Mouse (Mus musculus) myocyte (in vitro differentiated cells): Measurements from ENCODE around the gene Ltc4s. TPM values are rescaled to one million over a fixed set of nuclear protein-coding genes. Genes with fewer than 3 reads are reported as not detected.

Experiments
- H3K27me3 ChIP-seq: one replicate; pipeline ENCODE4 v1.6.1; 2011; ENCODE audit not compliant: control insufficient read depth, insufficient read depth, insufficient read length
- H3K36me3 ChIP-seq: one replicate; pipeline ENCODE4 v1.6.1; 2011; ENCODE audit not compliant: control insufficient read depth, insufficient read depth
- H3K4me2 ChIP-seq: one replicate; pipeline ENCODE4 v1.6.1; 2011; ENCODE audit warnings: low read depth, control low read depth
- H3K4me3 ChIP-seq: one replicate; pipeline ENCODE4 v1.5.1; 2011; ENCODE audit warnings: mild to moderate bottlenecking, control low read depth, moderate library complexity
- H3K79me2 ChIP-seq: one replicate; pipeline ENCODE4 v1.6.1; 2011; ENCODE audit not compliant: control insufficient read depth, insufficient read depth
- H3ac ChIP-seq: one replicate; pipeline ENCODE4 v1.6.1; 2011; ENCODE audit not compliant: control insufficient read depth, insufficient read length
- E2F4 ChIP-seq: IDR thresholded peaks from one replicate; pipeline ENCODE4 v1.6.1; 2011; ENCODE audit warnings: mild to moderate bottlenecking, control low read depth, moderate library complexity; ENCODE audit not compliant: insufficient read depth
- MAX ChIP-seq: IDR thresholded peaks from one replicate; pipeline ENCODE4 v1.6.1; 2011; ENCODE audit warnings: low read depth, mild to moderate bottlenecking, control low read depth
- MYOD1 ChIP-seq, 3 experiments: IDR thresholded peaks; one replicate each; pipeline ENCODE4 v1.6.1; 2011; ENCODE audit warnings: control low read depth in 2 of 3, low read depth in 2 of 3, mild to moderate bottlenecking in 2 of 3, moderate library complexity in 1 of 3; ENCODE audit not compliant: insufficient read length in 2 of 3, control insufficient read depth in 1 of 3
- MYOG ChIP-seq, 3 experiments: IDR thresholded peaks; one replicate each; pipeline ENCODE4 v1.6.1; 2011; ENCODE audit warnings: control low read depth in 2 of 3, low read depth in 2 of 3, mild to moderate bottlenecking in 2 of 3; ENCODE audit not compliant: insufficient read length in 2 of 3, control insufficient read depth in 1 of 3, insufficient read depth in 1 of 3
- POLR2A ChIP-seq: IDR thresholded peaks from one replicate; pipeline ENCODE4 v1.6.1; 2011; ENCODE audit warnings: low read depth, mild to moderate bottlenecking, control low read depth, moderate library complexity; ENCODE audit not compliant: insufficient read length
- POLR2AphosphoS2 ChIP-seq: IDR thresholded peaks from one replicate; pipeline ENCODE4 v1.6.1; 2011; ENCODE audit warnings: low read depth, control low read depth; ENCODE audit not compliant: insufficient read length
- REST ChIP-seq: IDR thresholded peaks from one replicate; pipeline ENCODE4 v1.6.1; 2011; ENCODE audit warnings: mild to moderate bottlenecking, control low read depth, moderate library complexity; ENCODE audit not compliant: insufficient read depth, insufficient read length
- SRF ChIP-seq: IDR thresholded peaks from one replicate; pipeline ENCODE4 v1.6.1; 2011; ENCODE audit warnings: low read depth; ENCODE audit not compliant: control insufficient read depth, insufficient read length
- TCF12 ChIP-seq: IDR thresholded peaks from one replicate; pipeline ENCODE4 v1.6.1; 2011; ENCODE audit warnings: mild to moderate bottlenecking, control low read depth; ENCODE audit not compliant: poor library complexity, insufficient read depth, severe bottlenecking
- USF1 ChIP-seq: IDR thresholded peaks from one replicate; pipeline ENCODE4 v1.6.1; 2011; ENCODE audit warnings: low read depth, mild to moderate bottlenecking, control low read depth, moderate library complexity
- polyA plus RNA-seq: library from polyadenylated mRNA; unstranded; fragments of >200 nt; fragmentation: generic; extraction: Trizol; gene quantifications from one replicate; pipeline ENCODE4 v1.2.1, GENCODE M21; 2012; ENCODE audit warnings: missing spikeins

Ltc4s gene
- polyA plus RNA-seq, 1 experiment, result 1.8 TPM

GRCm38 (mm10) chr11:50210505-50211151, 27.8 kb downstream of the Ltc4s start, which contains the start of the genes Sqstm1 and Mgat4b:
TSS of gene Sqstm1 (minus strand) at chr11:50210827.
TSS of gene Mgat4b (plus strand) at chr11:50210890.
- peak within 1 kb of the TSS; percentile 29 for H3ac ChIP-seq
- H3K4me2 ChIP-seq, result peak within 1 kb of the TSS; percentile 98
- peak; percentile 33 to 84 (median 65) for TF ChIP-seq MYOG (IDR thresholded peaks at IDR 0.05; ENCODE audit: control insufficient read depth in 1 of 3, insufficient read depth in 1 of 3, insufficient read length in 2 of 3, low read depth in 2 of 3)
- no peak for TF ChIP-seq SRF
- TF ChIP-seq POLR2AphosphoS2, result peak; percentile 97
- TF ChIP-seq POLR2A, result peak; percentile 91
- no peak for TF ChIP-seq E2F4
- TF ChIP-seq MYOD1 (IDR thresholded peaks at IDR 0.05; ENCODE audit: control insufficient read depth in 1 of 3, insufficient read length in 2 of 3, low read depth in 2 of 3), result peak in 2 of 3 experiments; percentile 66 to 81
- no peak for TF ChIP-seq TCF12
- peak within 1 kb of the TSS; percentile 86 for H3K4me3 ChIP-seq
- H3K27me3 ChIP-seq, result no peaks in the 10 kb centered on the region
- peaks cover 30% of the 10 kb centered on the region for H3K36me3 ChIP-seq
- peaks cover 49% of the 10 kb centered on the region for H3K79me2 ChIP-seq

DNA sequence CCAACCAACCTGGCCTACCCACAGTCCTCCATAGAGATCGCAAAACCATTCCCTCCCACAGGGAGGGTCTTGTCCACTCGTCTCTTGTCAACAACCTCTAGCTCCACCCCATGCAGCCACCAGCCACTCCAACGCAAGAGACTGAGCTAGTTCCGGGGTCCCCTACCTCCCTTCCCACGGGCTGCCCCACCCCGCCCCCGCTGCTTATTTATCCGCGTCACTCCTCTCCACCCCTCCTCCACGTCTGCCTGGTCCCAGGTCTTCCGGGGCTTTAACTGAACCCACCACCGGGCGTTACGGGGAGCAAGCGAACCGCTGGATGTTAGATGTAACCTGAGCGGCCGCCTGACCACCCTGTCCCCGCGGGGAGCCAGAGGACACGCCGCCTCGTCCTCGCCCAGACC, 28.3 kb downstream of the Ltc4s start:
- H3K79me2 ChIP-seq, result peaks cover 53% of the 10 kb centered on the region
- H3K27me3 ChIP-seq, result no peaks in the 10 kb centered on the region
- peak overlapping the region; percentile 98 for H3K4me2 ChIP-seq
- peak overlapping the region; percentile 86 for H3K4me3 ChIP-seq
- peak overlapping the region; percentile 29 for H3ac ChIP-seq
- H3K36me3 ChIP-seq, result peaks cover 35% of the 10 kb centered on the region
- TF ChIP-seq POLR2AphosphoS2, result peak; percentile 58
- TF ChIP-seq TCF12, result no peak
- no peak for TF ChIP-seq MYOG (IDR thresholded peaks at IDR 0.05; ENCODE audit: control insufficient read depth in 1 of 3, insufficient read depth in 1 of 3, insufficient read length in 2 of 3, low read depth in 2 of 3)
- TF ChIP-seq REST, result no peak

DNA sequence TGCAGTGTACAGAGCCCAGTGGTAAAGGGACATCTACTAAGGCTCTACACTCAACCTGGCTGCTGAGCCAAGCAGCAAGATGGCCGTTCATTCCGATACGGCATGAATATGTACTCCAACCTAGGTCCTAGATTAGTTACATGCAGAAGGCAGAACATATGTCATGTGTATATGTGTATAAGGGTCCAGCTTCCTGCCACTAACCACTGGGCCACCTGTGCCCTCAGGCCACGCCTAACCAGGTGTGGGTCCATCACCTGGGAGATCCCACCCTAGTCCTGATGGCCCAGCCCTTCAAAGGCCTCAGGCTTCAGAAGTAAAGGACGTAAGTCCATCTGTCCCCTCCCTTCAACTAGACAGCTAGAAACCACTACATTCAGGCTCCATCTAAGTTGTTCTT, 30.4 kb downstream of the Ltc4s start:
- Histone ChIP-seq H3ac (no peak overlapping the region), H3K79me2 (peaks cover 60% of the 10 kb centered on the region), H3K4me2 (peak overlapping the region; percentile 98), H3K36me3 (peaks cover 55% of the 10 kb centered on the region), H3K4me3 (peak overlapping the region; percentile 86), H3K27me3 (no peaks in the 10 kb centered on the region)
- no peak for TF ChIP-seq POLR2A
- TF ChIP-seq POLR2AphosphoS2, result peak; percentile 78

DNA sequence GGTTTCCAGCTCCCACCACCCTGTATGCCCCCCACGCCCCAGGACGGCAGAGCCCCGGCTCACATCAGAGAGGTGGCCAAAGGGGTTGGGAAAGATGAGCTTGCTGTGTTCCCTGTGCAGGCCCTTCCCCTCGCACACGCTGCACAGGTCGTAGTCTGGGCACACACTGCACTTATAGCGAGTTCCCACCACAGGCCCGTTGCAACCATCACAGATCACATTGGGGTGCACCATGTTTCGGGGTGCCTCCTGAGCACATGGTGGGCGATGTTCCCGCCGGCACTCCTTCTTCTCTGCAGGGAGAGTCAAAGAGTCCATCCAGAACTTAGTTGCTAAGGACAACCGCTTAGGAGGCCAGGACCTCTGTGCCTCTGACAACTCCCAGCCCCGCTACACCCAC, 31.1 kb downstream of the Ltc4s start:
- H3ac ChIP-seq, result no peak overlapping the region
- TF ChIP-seq MAX (no peak), POLR2AphosphoS2 (peak; percentile 77), POLR2A (peak; percentile 61)
- H3K4me3 ChIP-seq, result peak overlapping the region; percentile 86
- H3K36me3 ChIP-seq, result peaks cover 62% of the 10 kb centered on the region
- H3K79me2 ChIP-seq, result peaks cover 60% of the 10 kb centered on the region
- peak overlapping the region; percentile 98 for H3K4me2 ChIP-seq
- H3K27me3 ChIP-seq, result no peaks in the 10 kb centered on the region

DNA sequence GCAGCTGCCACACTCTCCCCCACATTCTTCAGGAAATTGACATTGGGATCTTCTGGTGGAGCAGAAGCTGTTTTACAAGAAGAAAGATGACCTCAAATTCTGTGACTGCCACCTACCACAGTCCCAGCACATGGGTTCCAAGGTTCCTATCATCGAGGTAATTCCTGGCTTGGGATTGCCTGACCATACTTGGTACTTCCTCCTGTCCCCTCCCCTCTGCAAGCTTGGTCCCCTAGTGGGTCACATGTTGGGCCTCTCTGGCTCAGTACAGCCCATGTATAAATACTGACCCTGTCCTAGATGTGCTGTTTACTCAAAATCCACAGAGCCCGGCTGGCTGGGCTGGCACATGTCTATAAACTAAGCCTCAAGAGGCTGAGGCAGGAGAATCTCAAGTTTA, 32.4 kb downstream of the Ltc4s start:
- Histone ChIP-seq H3K4me2 (no peak overlapping the region), H3K4me3 (no peak overlapping the region), H3ac (no peak overlapping the region), H3K27me3 (no peaks in the 10 kb centered on the region), H3K79me2 (peaks cover 60% of the 10 kb centered on the region), H3K36me3 (peaks cover 75% of the 10 kb centered on the region)
- TF ChIP-seq USF1, result no peak
- peak; percentile 59 for TF ChIP-seq POLR2AphosphoS2

- no peaks in the 10 kb centered on the region for H3K27me3 ChIP-seq
- H3K36me3 ChIP-seq, result peaks cover 81% of the 10 kb centered on the region
- H3ac ChIP-seq, result no peak overlapping the region
- TF ChIP-seq MAX, result no peak
- no peak for TF ChIP-seq POLR2A
- TF ChIP-seq MYOD1 (IDR thresholded peaks at IDR 0.05; ENCODE audit: control insufficient read depth in 1 of 3, insufficient read length in 2 of 3, low read depth in 2 of 3), result no peak
- peak; percentile 9 for TF ChIP-seq POLR2AphosphoS2
- no peak for TF ChIP-seq USF1
- no peak for TF ChIP-seq SRF
- H3K4me3 ChIP-seq, result no peak overlapping the region
- peaks cover 59% of the 10 kb centered on the region for H3K79me2 ChIP-seq
- no peak overlapping the region for H3K4me2 ChIP-seq
These were observed 33.0 kb downstream of the Ltc4s start for GRCm38 (mm10) chr11:50205434-50205833.
